Mouse (Mus musculus): ENCODE data around the gene Hpcal4. TPM values are rescaled to one million over a fixed set of nuclear protein-coding genes. Genes with fewer than 3 reads are reported as not detected.
"Not testable (repeated sequence)": the region's sequence is repeated elsewhere in the genome, so short reads cannot be mapped to it uniquely, and the experiment has no call there.

The Hpcal4 gene
- total RNA-seq (2017), result not detected in 2 replicates

DNA sequence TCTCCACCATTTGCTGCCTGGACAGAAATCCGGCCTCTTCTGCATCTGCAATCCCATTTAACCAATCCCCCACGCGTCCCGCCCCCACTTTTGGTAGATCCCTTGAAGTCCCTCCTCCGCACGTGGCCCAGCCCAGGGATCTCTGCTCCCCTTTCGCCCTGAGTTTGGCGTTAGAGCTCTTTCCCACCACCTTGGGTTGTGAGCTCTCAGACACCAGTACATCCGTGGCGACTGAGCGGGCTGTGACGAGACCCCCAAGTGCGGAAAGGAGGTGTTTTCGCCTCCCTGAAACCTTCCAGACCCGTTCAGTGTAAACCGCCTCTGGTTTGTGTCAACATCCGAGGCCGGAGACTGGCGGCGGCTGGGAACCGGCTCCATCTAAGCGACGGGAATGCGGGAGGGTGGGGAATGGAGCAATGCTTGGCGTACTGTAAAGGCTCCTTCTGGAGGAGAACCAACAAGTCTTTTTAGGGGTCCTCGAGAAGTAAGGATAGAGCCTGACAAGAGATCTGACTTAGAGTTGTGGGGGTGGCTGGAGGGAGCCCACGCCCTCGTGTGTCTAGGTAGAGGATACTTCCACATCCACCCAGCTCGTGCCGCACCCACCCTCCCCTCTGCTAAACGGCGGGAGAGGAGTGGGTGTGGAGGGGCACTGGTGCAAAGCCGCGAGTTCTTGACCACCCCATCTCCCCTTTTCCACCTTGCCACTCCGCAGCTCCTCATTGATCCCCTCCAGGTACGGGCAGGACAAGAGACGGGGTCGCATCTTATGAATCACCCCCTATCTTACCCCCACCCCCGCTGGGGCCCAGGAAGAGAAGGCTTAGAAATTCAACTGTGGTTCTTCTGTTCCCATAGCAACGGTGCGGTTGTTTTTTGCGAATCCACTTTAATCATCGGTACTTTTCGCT, at the start of gene Hpcal4:
Hpcal4 (plus strand) TSS at position 900 of the 911 bp plus-strand sequence.
- ATAC-seq (ENCODE audit: extremely low read depth, insufficient number of reproducible peaks, low FRiP score, poor library complexity, severe bottlenecking), result no peak

- ATAC-seq (ENCODE audit: extremely low read depth, insufficient number of reproducible peaks, low FRiP score, poor library complexity, severe bottlenecking), result no peak
These were observed 45.5 kb upstream of the Hpcal4 start for GRCm38 (mm10) chr4:123137551-123137950.

GRCm38 (mm10) chr4:123139513-123140154, 43.4 kb upstream of the Hpcal4 start, which contains the start of gene Ppie:
Ppie (minus strand) TSS chr4:123139951.
- peak; percentile 85 for ATAC-seq (ENCODE audit: extremely low read depth, insufficient number of reproducible peaks, low FRiP score, poor library complexity, severe bottlenecking)

- no peak for ATAC-seq (ENCODE audit: extremely low read depth, insufficient number of reproducible peaks, low FRiP score, poor library complexity, severe bottlenecking)
These were observed 35.4 kb upstream of the Hpcal4 start for GRCm38 (mm10) chr4:123147446-123148150.

GRCm38 (mm10) chr4:123152003-123152402, 31.0 kb upstream of the Hpcal4 start:
- no peak for ATAC-seq (ENCODE audit: extremely low read depth, insufficient number of reproducible peaks, low FRiP score, poor library complexity, severe bottlenecking)

DNA sequence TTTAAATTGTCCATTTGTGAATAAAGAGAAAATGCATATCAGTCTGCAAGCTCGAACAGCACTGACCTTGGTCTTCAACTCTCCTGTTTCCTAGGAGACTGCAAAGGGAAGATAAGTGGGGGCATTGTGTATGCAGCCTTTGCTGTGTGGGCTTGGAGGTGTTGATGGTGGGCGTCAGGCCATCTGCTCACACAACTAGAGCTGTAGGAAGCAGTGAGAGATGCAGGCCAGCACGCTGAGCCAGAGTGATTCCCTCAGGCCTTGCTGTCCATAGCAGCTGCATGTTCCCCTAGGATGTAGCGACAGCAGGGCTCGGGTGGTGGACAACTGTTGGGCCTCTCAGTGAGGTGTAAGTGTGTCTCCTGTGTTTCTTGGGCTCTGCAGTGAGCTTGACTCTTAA, 30.1 kb upstream of the Hpcal4 start:
- ATAC-seq (ENCODE audit: extremely low read depth, insufficient number of reproducible peaks, low FRiP score, poor library complexity, severe bottlenecking), result no peak

DNA sequence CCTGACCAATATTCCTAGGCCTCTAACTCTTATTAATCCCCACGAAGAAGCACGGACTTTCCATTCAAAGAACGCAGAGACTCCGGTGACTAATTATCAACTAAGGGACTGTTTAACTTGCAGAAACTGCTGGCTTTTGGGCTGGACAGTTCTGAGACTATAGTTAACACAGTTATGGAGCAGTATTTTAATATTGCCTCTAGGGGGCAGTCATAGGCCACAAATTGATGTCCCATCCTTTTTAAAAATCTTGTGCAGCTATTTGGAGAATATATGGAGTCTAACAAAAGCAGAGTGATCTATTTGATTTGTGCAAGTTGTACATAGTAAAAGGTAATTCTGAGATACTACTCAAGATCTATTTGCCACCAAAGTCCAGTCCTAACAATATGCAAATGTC, 28.0 kb upstream of the Hpcal4 start:
- no peak for ATAC-seq (ENCODE audit: extremely low read depth, insufficient number of reproducible peaks, low FRiP score, poor library complexity, severe bottlenecking)

- no peak for ATAC-seq (ENCODE audit: extremely low read depth, insufficient number of reproducible peaks, low FRiP score, poor library complexity, severe bottlenecking)
These were observed 27.6 kb upstream of the Hpcal4 start for GRCm38 (mm10) chr4:123155427-123155826.

GRCm38 (mm10) chr4:123155840-123156239, 27.2 kb upstream of the Hpcal4 start:
- ATAC-seq (ENCODE audit: extremely low read depth, insufficient number of reproducible peaks, low FRiP score, poor library complexity, severe bottlenecking), result no peak

GRCm38 (mm10) chr4:123160571-123160970, 22.5 kb upstream of the Hpcal4 start:
- no peak for ATAC-seq (ENCODE audit: extremely low read depth, insufficient number of reproducible peaks, low FRiP score, poor library complexity, severe bottlenecking)

DNA sequence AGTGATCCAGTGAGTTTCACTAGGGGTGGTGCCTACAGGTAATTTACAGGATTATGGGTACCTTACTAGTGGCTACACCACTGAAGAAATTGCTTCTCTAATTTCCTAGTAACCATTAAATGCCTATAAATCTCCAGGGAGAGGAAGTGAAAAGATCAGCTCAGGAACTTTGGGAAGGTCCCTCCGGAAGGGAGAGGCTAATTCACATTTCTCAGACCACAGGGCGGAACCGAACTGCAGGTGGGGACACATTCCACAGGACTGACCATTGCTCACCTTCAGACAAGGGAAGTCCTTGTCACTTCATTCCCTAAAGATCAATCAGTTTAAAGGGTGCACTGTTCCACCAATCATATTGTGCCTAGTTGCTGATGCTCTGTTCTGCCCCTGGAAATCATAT, 21.8 kb upstream of the Hpcal4 start:
- not testable (repeated sequence) for ATAC-seq (ENCODE audit: extremely low read depth, insufficient number of reproducible peaks, low FRiP score, poor library complexity, severe bottlenecking)

- ATAC-seq (ENCODE audit: extremely low read depth, insufficient number of reproducible peaks, low FRiP score, poor library complexity, severe bottlenecking), result no peak
These were observed 20.6 kb upstream of the Hpcal4 start for GRCm38 (mm10) chr4:123162305-123162917.

- ATAC-seq (ENCODE audit: extremely low read depth, insufficient number of reproducible peaks, low FRiP score, poor library complexity, severe bottlenecking), result no peak
These were observed 18.9 kb upstream of the Hpcal4 start for GRCm38 (mm10) chr4:123164157-123164556.

DNA sequence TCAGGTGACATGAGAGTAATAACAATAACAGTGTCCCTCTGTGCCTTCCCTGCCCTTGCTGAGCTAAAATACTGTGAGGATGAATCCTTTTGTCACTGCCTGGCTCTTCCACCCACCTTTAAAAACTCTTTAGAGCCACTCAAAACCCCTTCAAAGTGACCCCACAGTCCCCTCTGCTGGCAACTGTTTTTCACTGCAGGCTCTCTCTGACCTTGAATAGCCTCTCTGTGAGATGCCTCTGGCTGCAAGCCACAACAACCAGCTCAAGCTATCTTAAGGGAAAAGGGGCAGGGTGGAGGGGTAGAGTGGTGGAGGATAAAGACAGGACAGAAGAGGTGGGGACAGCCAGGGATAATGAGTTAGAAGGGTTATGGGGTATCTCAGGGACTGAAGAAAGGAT, 11.2 kb upstream of the Hpcal4 start:
- ATAC-seq (ENCODE audit: extremely low read depth, insufficient number of reproducible peaks, low FRiP score, poor library complexity, severe bottlenecking), result no peak

GRCm38 (mm10) chr4:123183239-123184056, 421 bp downstream of the Hpcal4 start:
- ATAC-seq (ENCODE audit: extremely low read depth, insufficient number of reproducible peaks, low FRiP score, poor library complexity, severe bottlenecking), result peak; percentile 27; the same call in 1 of the 2 replicates

DNA sequence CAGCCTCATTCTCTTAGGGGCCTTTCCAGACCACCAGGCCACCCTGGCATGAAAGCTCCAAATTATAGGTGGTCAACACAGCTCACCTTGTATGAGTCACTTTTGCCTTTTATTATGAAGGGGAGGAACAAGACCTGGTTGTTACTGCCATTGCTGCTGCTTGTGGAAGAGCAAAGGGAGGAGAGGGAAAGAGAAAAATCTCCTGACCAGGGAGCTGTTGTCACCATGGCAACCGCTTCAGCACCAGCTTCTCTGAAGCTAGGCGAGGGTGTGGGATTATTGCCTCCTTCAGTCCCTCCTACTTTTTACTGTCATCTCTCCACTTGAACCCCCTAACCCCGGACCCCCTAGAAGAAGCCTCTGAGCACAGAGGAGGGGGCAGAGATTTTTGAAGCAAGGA, 1.8 kb downstream of the Hpcal4 start:
- no peak for ATAC-seq (ENCODE audit: extremely low read depth, insufficient number of reproducible peaks, low FRiP score, poor library complexity, severe bottlenecking)

- ATAC-seq (ENCODE audit: extremely low read depth, insufficient number of reproducible peaks, low FRiP score, poor library complexity, severe bottlenecking), result no peak
These were observed 9.3 kb downstream of the Hpcal4 start for GRCm38 (mm10) chr4:123192336-123192735.

GRCm38 (mm10) chr4:123193791-123194190, 10.8 kb downstream of the Hpcal4 start:
- ATAC-seq (ENCODE audit: extremely low read depth, insufficient number of reproducible peaks, low FRiP score, poor library complexity, severe bottlenecking), result no peak
